Mouse (Mus musculus): ENCODE measurements around the gene Cd40.

GRCm38 (mm10) chr2:165033306-165033705, 22.1 kb upstream of the Cd40 start:
- TF ChIP-seq POLR2A (IDR thresholded peaks at IDR 0.05; ENCODE audit: insufficient read length, low read depth) (no peak), SRF (IDR thresholded peaks at IDR 0.05; ENCODE audit: control insufficient read depth, insufficient read length, low read depth) (no peak), POLR2AphosphoS2 (IDR thresholded peaks at IDR 0.05; ENCODE audit: insufficient read length, low read depth) (no peak), REST (IDR thresholded peaks at IDR 0.05; ENCODE audit: insufficient read depth, insufficient read length) (no peak)
